Mouse (Mus musculus): ENCODE results near the gene AW011738.
A peak's percentile ranks its signal among the peaks of the same experiment; 100 is the strongest.

AW011738 gene

GRCm38 (mm10) chr4:156203001-156203412 is at the start of gene AW011738:
Gene AW011738, plus strand, starts transcription at chr4:156203304.
- DNase-seq (ENCODE audit: low spot score), result no peak

GRCm38 (mm10) chr4:156154771-156155170 is 48.3 kb upstream of the AW011738 start:
- DNase-seq (ENCODE audit: low spot score), result no peak

- DNase-seq (ENCODE audit: low spot score), result no peak
These were observed 36.6 kb upstream of the AW011738 start for GRCm38 (mm10) chr4:156166477-156166876.

- no peak for DNase-seq (ENCODE audit: low spot score)
These were observed 34.5 kb upstream of the AW011738 start for GRCm38 (mm10) chr4:156168611-156169010.

GRCm38 (mm10) chr4:156169129-156169528 is 34.0 kb upstream of the AW011738 start:
- no peak for DNase-seq (ENCODE audit: low spot score)

GRCm38 (mm10) chr4:156171828-156172227 is 31.3 kb upstream of the AW011738 start:
- no peak for DNase-seq (ENCODE audit: low spot score)

- no peak for DNase-seq (ENCODE audit: low spot score)
These were observed 25.5 kb upstream of the AW011738 start for GRCm38 (mm10) chr4:156177630-156178029.

- DNase-seq (ENCODE audit: low spot score), result no peak
These were observed 19.4 kb upstream of the AW011738 start for GRCm38 (mm10) chr4:156183747-156184146.

- DNase-seq (ENCODE audit: low spot score), result no peak
These were observed 18.7 kb upstream of the AW011738 start for GRCm38 (mm10) chr4:156184291-156184954.

- no peak for DNase-seq (ENCODE audit: low spot score)
These were observed 17.6 kb upstream of the AW011738 start for GRCm38 (mm10) chr4:156185456-156185949.

- DNase-seq (ENCODE audit: low spot score), result no peak
These were observed 16.9 kb upstream of the AW011738 start for GRCm38 (mm10) chr4:156185950-156186850.

- no peak for DNase-seq (ENCODE audit: low spot score)
These were observed 14.8 kb upstream of the AW011738 start for GRCm38 (mm10) chr4:156188162-156188810.

- DNase-seq (ENCODE audit: low spot score), result no peak
These were observed 14.2 kb upstream of the AW011738 start for GRCm38 (mm10) chr4:156188811-156189323.

- no peak for DNase-seq (ENCODE audit: low spot score)
These were observed 10.5 kb upstream of the AW011738 start for GRCm38 (mm10) chr4:156192421-156193199.

GRCm38 (mm10) chr4:156193200-156193590 is 9.9 kb upstream of the AW011738 start:
- DNase-seq (ENCODE audit: low spot score), result no peak

GRCm38 (mm10) chr4:156193906-156194305 is 9.2 kb upstream of the AW011738 start:
- DNase-seq (ENCODE audit: low spot score), result no peak

- DNase-seq (ENCODE audit: low spot score), result no peak
These were observed 8.8 kb upstream of the AW011738 start for GRCm38 (mm10) chr4:156194346-156194745.

- no peak for DNase-seq (ENCODE audit: low spot score)
These were observed 6.9 kb upstream of the AW011738 start for GRCm38 (mm10) chr4:156195927-156196870.

- peak; percentile 50 for DNase-seq (ENCODE audit: low spot score)
These were observed 5.8 kb upstream of the AW011738 start, which contains the start of gene Agrn for GRCm38 (mm10) chr4:156197131-156197828. Gene Agrn, minus strand, starts transcription at chr4:156197488.

GRCm38 (mm10) chr4:156197829-156198205 is 5.3 kb upstream of the AW011738 start:
- peak; percentile 86 for DNase-seq (ENCODE audit: low spot score)
